ENCODE assay signal across 21 mouse cellular contexts in genomic region chr15:27160986-27161385, GRCm38 (mm10).
DNase-seq lines count a peak whose midpoint lies in the region; ATAC-seq and TF ChIP-seq lines count a peak whose summit lies in the region.
"Had no signal": no experiment of that assay in that cellular context is flagged by ENCODE, and none has a peak within 500 bp of the region (broad histone marks: within the 10 kb centered on the region; RNA-seq: fewer than 3 reads in every experiment).

No protein-coding gene starts in this region.

- intact Hi-C loops in heart, adult 2 months (cut with DNase I): no loop called here

- H3K4me1 ChIP-seq in heart, adult 2 months (ENCODE audit: control insufficient read depth, insufficient read depth, low read length): no peaks in the 10 kb centered on the region
- H3K4me1 ChIP-seq in lung, embryonic 14.5 days (ENCODE audit: insufficient read depth): no peaks in the 10 kb centered on the region
- no peaks in the 10 kb centered on the region for H3K4me1 ChIP-seq in forebrain, embryonic 11.5 days (replicated peaks; ENCODE audit: control insufficient read depth, insufficient read depth, low read length)
- H3K4me1 ChIP-seq: forebrain, embryonic 10.5 days had no signal

- DNase-seq in heart, adult 11 months: peak; percentile 66
- no peak for DNase-seq in heart, adult 2 months
- peak; percentile 62 for DNase-seq in lung, embryonic 14.5 days
- no peak for DNase-seq in lung, postnatal 14 days
- peak; percentile 0 for DNase-seq in spleen, adult 12 weeks (ENCODE audit: low spot score)
- DNase-seq in spleen, postnatal 36 days (ENCODE audit: low spot score in 2 of 2): no peak
- no peak for DNase-seq in forebrain, embryonic 11.5 days (ENCODE audit: low spot score)
- DNase-seq: adrenal gland, postnatal 10 days; adrenal gland, postnatal 36 days; cerebellum, adult 18-20 months; cerebellum, adult 9-10 months; cerebellum, postnatal 14 days; forebrain, postnatal 0 days; gastrocnemius, postnatal 25 days; heart, postnatal 14 days; heart, postnatal 4 days had no signal

- H3K9ac ChIP-seq in heart, adult 2 months (ENCODE audit: low read depth, low read length): no peak overlapping the region
- no peak overlapping the region for H3K9ac ChIP-seq in lung, embryonic 14.5 days
- no peak overlapping the region for H3K9ac ChIP-seq in forebrain, embryonic 11.5 days (ENCODE audit: low read length)
- H3K9ac ChIP-seq: forebrain, postnatal 0 days; hindbrain, embryonic 14.5 days had no signal

- no peaks in the 10 kb centered on the region for H3K27me3 ChIP-seq in heart, adult 2 months (ENCODE audit: control insufficient read depth, insufficient read depth, low read length)
- H3K27me3 ChIP-seq in lung, embryonic 14.5 days (ENCODE audit: insufficient read depth, low read length): no peaks in the 10 kb centered on the region
- H3K27me3 ChIP-seq in forebrain, embryonic 11.5 days (ENCODE audit: control insufficient read depth, insufficient read depth, low read length): no peaks in the 10 kb centered on the region

- TF ChIP-seq POLR2A in heart, adult 2 months (IDR thresholded peaks at IDR 0.05; ENCODE audit: insufficient read depth, low read depth, low read length): no peak

- no peaks in the 10 kb centered on the region for H3K79me2 ChIP-seq in heart, adult 2 months (replicated peaks; ENCODE audit: control insufficient read depth, insufficient read depth, low read length)

- no peak overlapping the region for H3K27ac ChIP-seq in heart, adult 2 months
- no peak overlapping the region for H3K27ac ChIP-seq in lung, embryonic 14.5 days (ENCODE audit: low read depth)
- no peak overlapping the region for H3K27ac ChIP-seq in forebrain, embryonic 11.5 days (ENCODE audit: low read depth, low read length)
- H3K27ac ChIP-seq: forebrain, embryonic 10.5 days; hindbrain, embryonic 14.5 days had no signal

- H3K4me2 ChIP-seq in lung, embryonic 14.5 days: no peak overlapping the region
- H3K4me2 ChIP-seq in forebrain, embryonic 11.5 days (ENCODE audit: low read depth, low read length, severe bottlenecking): no peak overlapping the region
- H3K4me2 ChIP-seq: heart, embryonic 11.5 days; hindbrain, embryonic 14.5 days had no signal

- H3K36me3 ChIP-seq in heart, adult 2 months (ENCODE audit: control insufficient read depth, insufficient read depth, low read length): no peaks in the 10 kb centered on the region
- no peaks in the 10 kb centered on the region for H3K36me3 ChIP-seq in lung, embryonic 14.5 days (ENCODE audit: insufficient read depth)
- no peaks in the 10 kb centered on the region for H3K36me3 ChIP-seq in forebrain, embryonic 11.5 days (ENCODE audit: control insufficient read depth, insufficient read depth, low read length)
- H3K36me3 ChIP-seq: forebrain, embryonic 10.5 days had no signal

- WGBS in heart, adult 2 months: 62% methylated on average over 5 of the region's 5 CpGs
- WGBS in lung, embryonic 14.5 days: 52% methylated on average over 5 of the region's 5 CpGs
- 77% methylated on average over 5 of the region's 5 CpGs for WGBS in forebrain, embryonic 11.5 days

- no peaks in the 10 kb centered on the region for H3K9me3 ChIP-seq in lung, embryonic 14.5 days (ENCODE audit: low read depth, low read length)
- no peaks in the 10 kb centered on the region for H3K9me3 ChIP-seq in forebrain, embryonic 11.5 days (ENCODE audit: control insufficient read depth, low read length)
- H3K9me3 ChIP-seq: forebrain, embryonic 10.5 days had no signal

- no peak for TF ChIP-seq EP300 in heart, adult 2 months (IDR thresholded peaks at IDR 0.05; ENCODE audit: insufficient read depth, low read depth, low read length)

- no peak; the same call in 1 of the 2 replicates for ATAC-seq in lung, embryonic 14.5 days (ENCODE audit: insufficient read depth)
- no peak for ATAC-seq in forebrain, embryonic 11.5 days (replicated peaks; ENCODE audit: low FRiP score)
- ATAC-seq: forebrain, embryonic 14.5 days; forebrain, postnatal 0 days; Patski had no signal

- no peak overlapping the region for H3K4me3 ChIP-seq in heart, adult 2 months
- H3K4me3 ChIP-seq in lung, embryonic 14.5 days (ENCODE audit: low read depth, low read length): no peak overlapping the region
- H3K4me3 ChIP-seq in forebrain, embryonic 11.5 days (ENCODE audit: low read depth, low read length): no peak overlapping the region
- H3K4me3 ChIP-seq: forebrain, embryonic 10.5 days had no signal

- TF ChIP-seq CTCF in heart, adult 2 months (IDR thresholded peaks at IDR 0.05): no peak
- TF ChIP-seq CTCF in lung, embryonic 14.5 days (IDR thresholded peaks at IDR 0.05; ENCODE audit: low read depth): no peak

Comparison
In these comparisons a context has a peak if more than half of its experiments do, and no peak if none do; other contexts are left out.
1. DNase-seq: peak in heart, adult 11 months (single experiment), lung, embryonic 14.5 days (single experiment) and spleen, adult 12 weeks (single experiment); none in heart, adult 2 months (0 of 2), lung, postnatal 14 days (single experiment), spleen, postnatal 36 days (0 of 2) and forebrain, embryonic 11.5 days (single experiment).